In the genomic region with DNA sequence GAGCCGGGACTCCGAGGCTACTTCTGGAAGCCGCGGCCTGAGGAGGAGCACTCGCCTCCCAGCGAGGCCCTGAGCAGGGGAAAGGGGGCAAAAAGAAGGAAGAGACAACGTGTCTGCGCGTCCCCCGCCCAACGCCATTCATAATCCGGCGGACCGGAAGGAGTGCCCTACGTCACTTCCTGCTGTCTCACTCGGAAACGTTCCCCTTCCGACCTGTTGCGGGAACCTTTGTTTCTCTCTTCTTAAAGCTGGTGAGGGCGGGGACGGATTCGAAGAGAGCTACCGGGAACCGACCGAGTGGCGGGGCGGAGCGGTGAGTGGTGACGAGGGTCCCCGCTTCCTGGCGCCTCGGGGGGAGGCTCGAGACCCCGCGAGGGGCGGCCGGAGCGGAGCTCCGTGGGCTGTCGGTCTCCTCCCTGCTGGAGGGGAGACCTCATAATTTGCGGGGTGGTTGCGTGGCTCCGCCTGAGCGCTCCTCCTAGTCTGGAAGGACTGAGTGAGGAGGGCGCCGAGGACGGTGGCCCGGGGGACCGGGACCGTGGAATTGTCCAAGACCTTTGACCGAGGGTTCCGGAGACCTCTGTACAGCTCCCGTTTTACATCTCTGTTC, we compare ENCODE assay signal across 8 mouse cellular contexts. TPM values are rescaled to one million over a fixed set of nuclear protein-coding genes. Genes with fewer than 3 reads are reported as not detected.
DNase-seq lines count a peak whose midpoint lies in the region; ATAC-seq and TF ChIP-seq lines count a peak whose summit lies in the region.

TSS of gene Ints12 (plus strand) at position 177 of the 610 bp plus-strand sequence.
TSS of gene Gstcd (minus strand) at position 370 of the 610 bp plus-strand sequence.

- no peaks in the 10 kb centered on the region for H3K27me3 ChIP-seq in kidney, embryonic 14.5 days (ENCODE audit: control insufficient read depth, insufficient read depth, low read length)
- H3K27me3 ChIP-seq in limb, embryonic 15.5 days, result no peaks in the 10 kb centered on the region

- under 1% methylated on average over 53 of the region's 53 CpGs for WGBS in kidney, embryonic 14.5 days
- under 1% methylated on average over 53 of the region's 53 CpGs for WGBS in limb, embryonic 15.5 days

- no peak for TF ChIP-seq CTCF in bone marrow macrophage, adult 2 months (IDR thresholded peaks at IDR 0.05; ENCODE audit: low read depth, low read length)
- no peak for TF ChIP-seq CTCF in embryonic fibroblast, embryonic 13.5 days (IDR thresholded peaks at IDR 0.05; ENCODE audit: borderline replicate concordance, insufficient read depth, low read length)

- H3K4me2 ChIP-seq in kidney, embryonic 14.5 days (replicated peaks; ENCODE audit: low read depth, low read length), result peak within 1 kb of the TSS; percentile 67
- peak within 1 kb of the TSS; percentile 52 for H3K4me2 ChIP-seq in limb, embryonic 15.5 days

- peak; percentile 96 for DNase-seq in A20 (ENCODE audit: low read depth, low spot score)
- peak; percentile 84 to 91 for DNase-seq in heart, adult 9 months (ENCODE audit: low spot score in 2 of 2)
- DNase-seq in monocyte, adult 2 months (ENCODE audit: low read depth in 1 of 2, low spot score in 2 of 2), result peak; percentile 76 to 87
- DNase-seq in spleen, postnatal 36 days (ENCODE audit: low spot score in 2 of 2), result peak; percentile 87 to 91

- H3K4me3 ChIP-seq in bone marrow macrophage, adult 2 months (ENCODE audit: insufficient read depth, low read length), result peak within 1 kb of the TSS; percentile 94
- peak within 1 kb of the TSS; percentile 89 for H3K4me3 ChIP-seq in embryonic fibroblast, embryonic 13.5 days (ENCODE audit: insufficient read depth, low read length)
- H3K4me3 ChIP-seq in kidney, embryonic 14.5 days (ENCODE audit: low read length), result peak within 1 kb of the TSS; percentile 68
- peak within 1 kb of the TSS; percentile 85 for H3K4me3 ChIP-seq in limb, embryonic 15.5 days

- TF ChIP-seq POLR2A in bone marrow macrophage, adult 2 months (IDR thresholded peaks at IDR 0.05; ENCODE audit: borderline replicate concordance, low read depth, low read length), result no peak
- peak; percentile 79 for TF ChIP-seq POLR2A in embryonic fibroblast, embryonic 13.5 days (IDR thresholded peaks at IDR 0.05; ENCODE audit: low read depth, low read length)

- peak within 1 kb of the TSS; percentile 97 for H3K27ac ChIP-seq in bone marrow macrophage, adult 2 months (ENCODE audit: insufficient read depth, low read depth, low read length)
- H3K27ac ChIP-seq in embryonic fibroblast, embryonic 13.5 days (ENCODE audit: insufficient read depth, low read length), result peak within 1 kb of the TSS; percentile 70
- peak within 1 kb of the TSS; percentile 97 for H3K27ac ChIP-seq in kidney, embryonic 14.5 days (ENCODE audit: low read depth, low read length)
- H3K27ac ChIP-seq in limb, embryonic 15.5 days, result peak within 1 kb of the TSS; percentile 99

- peaks cover 12% of the 10 kb centered on the region for H3K4me1 ChIP-seq in bone marrow macrophage, adult 2 months (ENCODE audit: control insufficient read depth, insufficient read depth, low read length)
- H3K4me1 ChIP-seq in embryonic fibroblast, embryonic 13.5 days (ENCODE audit: control insufficient read depth, insufficient read depth, low read length), result no peaks in the 10 kb centered on the region
- peaks cover 14% of the 10 kb centered on the region; the same call in 1 of the 2 replicates for H3K4me1 ChIP-seq in kidney, embryonic 14.5 days (ENCODE audit: control insufficient read depth, insufficient read depth, low read length)
- peaks cover 9% of the 10 kb centered on the region for H3K4me1 ChIP-seq in limb, embryonic 15.5 days

- H3K9me3 ChIP-seq in kidney, embryonic 14.5 days (ENCODE audit: control insufficient read depth, low read length), result no peaks in the 10 kb centered on the region
- H3K9me3 ChIP-seq in limb, embryonic 15.5 days, result no peaks in the 10 kb centered on the region

- peak within 1 kb of the TSS; percentile 96 for H3K9ac ChIP-seq in kidney, embryonic 14.5 days (ENCODE audit: low read depth, low read length)
- H3K9ac ChIP-seq in limb, embryonic 15.5 days, result peak within 1 kb of the TSS; percentile 99

- peaks cover 2% of the 10 kb centered on the region; the same call in 1 of the 2 replicates for H3K36me3 ChIP-seq in kidney, embryonic 14.5 days (ENCODE audit: control insufficient read depth, insufficient read depth, low read length)
- H3K36me3 ChIP-seq in limb, embryonic 15.5 days, result peaks cover 2% of the 10 kb centered on the region; the same call in 1 of the 2 replicates

- peak; percentile 98 for ATAC-seq in kidney, embryonic 14.5 days (ENCODE audit: low FRiP score, low TSS enrichment)
- peak; percentile 98 for ATAC-seq in limb, embryonic 15.5 days (ENCODE audit: insufficient number of reproducible peaks, low FRiP score, low TSS enrichment, low read depth)

RNA-seq across cellular contexts. Expression of gene Ints12, which starts in this region (rescaled TPM):
- polyA plus RNA-seq in bone marrow macrophage, adult 2 months (2012; ENCODE audit: insufficient read depth, insufficient read length, missing spikeins), result 32.5 and 38.8 TPM in 2 replicates
- 13.5 and 17.1 TPM in 2 replicates for polyA plus RNA-seq in embryonic fibroblast, embryonic 13.5 days (2011; ENCODE audit: insufficient read length, low read depth, missing spikeins)
- 20.7 and 27.1 TPM in 2 replicates for polyA plus RNA-seq in kidney, embryonic 14.5 days (2014; fragmentation: Nextera tagmentation; extraction: Ambion mirVana)
- 19.1 and 20.5 TPM in 2 replicates for polyA plus RNA-seq in limb, embryonic 15.5 days (2015; fragmentation: Nextera tagmentation; extraction: Ambion mirVana)

RNA-seq across cellular contexts. Expression of gene Gstcd, which starts in this region (rescaled TPM):
- 3.2 and 4.5 TPM in 2 replicates for polyA plus RNA-seq in bone marrow macrophage, adult 2 months (2012; ENCODE audit: insufficient read depth, insufficient read length, missing spikeins)
- 17.4 and 20.4 TPM in 2 replicates for polyA plus RNA-seq in embryonic fibroblast, embryonic 13.5 days (2011; ENCODE audit: insufficient read length, low read depth, missing spikeins)
- 9.6 and 12.5 TPM in 2 replicates for polyA plus RNA-seq in kidney, embryonic 14.5 days (2014; fragmentation: Nextera tagmentation; extraction: Ambion mirVana)
- 5.5 and 6.8 TPM in 2 replicates for polyA plus RNA-seq in limb, embryonic 15.5 days (2015; fragmentation: Nextera tagmentation; extraction: Ambion mirVana)

Comparison
In these comparisons a context has a peak if more than half of its experiments do, and no peak if none do; other contexts are left out.
1. Peak in every context shown above with its lines: DNase-seq, ATAC-seq, H3K4me3 ChIP-seq and H3K27ac ChIP-seq.